Mouse (Mus musculus) gastrocnemius, postnatal 4 days (tissue): ENCODE results near the gene Pde8a. TPM values are rescaled to one million over a fixed set of nuclear protein-coding genes. Genes with fewer than 3 reads are reported as not detected.

Source experiments
- DNase-seq, 2 experiments: peaks; one replicate each; pipeline ENCODE4 v3.0.0; 2021 to 2022; ENCODE audit warnings: low spot score in 2 of 2, mixed read lengths in 2 of 2
- total RNA-seq, 2 experiments: library from RNA; stranded (reverse); gene quantifications; 2 replicates each; pipeline ENCODE4 v1.2.3; 2021

The Pde8a gene
- total RNA-seq, 2 experiments from 2014 or later: 11.1 to 11.7 TPM

DNA sequence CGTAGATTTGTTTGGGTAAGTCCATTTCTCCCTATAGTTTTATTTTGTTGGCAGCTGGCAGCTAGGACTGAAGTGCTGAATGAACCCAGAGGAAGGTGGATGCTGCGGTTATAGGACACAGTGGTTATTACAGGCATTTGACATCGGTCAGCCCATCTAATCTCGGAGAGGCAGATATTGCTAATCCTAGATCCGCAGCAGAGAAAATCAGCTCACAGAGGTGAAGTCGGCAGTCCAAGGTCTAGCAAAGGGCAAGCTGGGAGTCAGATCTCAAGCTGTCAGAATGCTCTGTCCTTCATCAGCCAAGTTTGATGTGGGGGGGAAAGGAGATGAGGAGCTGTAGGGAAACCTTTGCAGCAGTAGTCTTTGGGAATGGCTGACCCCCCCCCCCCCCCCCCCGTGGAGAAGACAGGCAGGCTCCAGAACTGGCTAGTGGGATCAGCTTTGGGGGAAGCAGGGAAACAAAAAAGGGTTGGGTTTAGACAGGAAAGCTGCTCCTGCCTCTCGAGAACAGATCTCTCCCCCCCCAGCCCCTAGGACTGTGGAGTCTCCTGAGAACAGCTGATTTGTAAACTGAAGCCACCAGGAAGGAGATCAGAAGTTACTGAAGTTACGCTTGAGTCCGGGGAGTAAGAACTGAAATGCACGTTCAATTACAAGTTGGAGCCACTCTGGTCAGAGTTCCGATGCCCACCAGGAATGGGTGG lies 3.3 kb upstream of the Pde8a start:
- DNase-seq: no peak

DNA sequence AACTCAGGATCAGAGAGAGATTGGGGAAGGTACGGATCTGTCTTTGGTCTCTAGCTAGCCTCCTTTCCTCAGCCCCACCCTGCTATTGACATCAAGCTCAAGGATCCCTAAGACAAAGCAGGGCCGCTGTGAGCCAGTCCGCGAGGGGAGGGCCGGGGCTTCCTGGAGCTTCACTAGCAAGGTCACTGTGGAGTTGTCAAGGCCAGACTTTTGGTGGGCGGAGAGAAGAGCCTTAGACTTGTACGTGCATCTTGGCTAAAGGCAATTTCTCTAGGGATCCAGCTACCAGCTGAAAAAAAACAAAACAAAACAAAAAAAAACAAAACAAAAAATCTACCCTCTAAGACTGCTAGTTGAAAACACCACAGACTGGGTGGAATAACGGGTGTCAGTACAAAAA lies 1.6 kb upstream of the Pde8a start:
- DNase-seq: no peak

DNA sequence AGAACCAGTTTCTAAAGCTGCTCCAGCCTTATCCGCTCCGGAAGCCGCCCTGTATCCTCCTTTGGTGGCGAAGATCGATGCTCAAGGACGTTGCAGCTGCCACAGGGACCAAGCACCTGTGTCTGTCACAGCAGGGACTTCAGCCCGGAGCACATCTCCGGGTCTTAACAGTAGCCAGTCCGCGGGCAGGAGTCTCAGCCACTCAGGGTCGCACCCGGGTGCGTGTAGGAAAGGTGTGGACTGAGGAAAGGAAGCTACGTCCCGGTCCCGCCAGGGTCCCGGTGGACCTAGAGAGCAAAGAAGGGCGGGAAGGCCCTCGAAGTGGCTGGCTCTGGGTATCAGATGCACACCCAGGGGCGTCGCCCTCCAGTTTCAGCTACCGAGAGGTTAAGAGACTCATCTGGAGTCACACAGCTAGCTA lies 1.1 kb upstream of the Pde8a start:
- peak in 1 of 2 experiments; percentile 39 for DNase-seq

DNA sequence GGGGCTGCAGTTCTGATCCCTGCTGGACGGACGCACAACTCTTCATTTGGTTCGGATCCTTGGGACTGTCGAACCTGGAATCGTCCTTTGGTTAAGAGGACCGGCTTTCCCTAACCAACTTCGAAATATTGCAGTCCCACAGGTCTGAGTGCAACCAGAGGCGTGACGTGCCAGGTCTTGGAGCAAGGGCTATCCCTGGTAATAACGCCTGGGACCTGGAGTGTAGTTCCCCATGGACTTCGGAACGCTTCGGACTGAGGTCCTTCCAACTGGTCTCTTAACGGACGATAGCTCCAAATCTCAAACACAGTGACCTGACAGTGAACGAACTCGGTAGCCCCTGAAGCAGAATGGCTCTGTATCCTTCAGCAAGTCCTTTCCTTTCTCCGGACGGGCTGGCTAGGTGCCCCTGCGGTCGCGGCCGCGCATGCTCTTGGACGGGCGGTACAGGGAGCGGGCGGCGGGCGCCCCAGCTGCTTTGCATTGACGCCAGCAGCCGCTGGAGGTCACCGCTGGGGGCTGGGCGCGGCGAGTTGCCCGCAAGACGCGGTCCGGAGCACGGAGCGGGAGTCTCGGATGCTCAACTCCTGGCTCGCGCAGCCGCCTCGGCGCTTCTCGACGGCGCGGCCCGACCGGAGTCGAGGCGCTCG lies 574 bp upstream of the Pde8a start:
- peak; percentile 92 to 93 for DNase-seq

DNA sequence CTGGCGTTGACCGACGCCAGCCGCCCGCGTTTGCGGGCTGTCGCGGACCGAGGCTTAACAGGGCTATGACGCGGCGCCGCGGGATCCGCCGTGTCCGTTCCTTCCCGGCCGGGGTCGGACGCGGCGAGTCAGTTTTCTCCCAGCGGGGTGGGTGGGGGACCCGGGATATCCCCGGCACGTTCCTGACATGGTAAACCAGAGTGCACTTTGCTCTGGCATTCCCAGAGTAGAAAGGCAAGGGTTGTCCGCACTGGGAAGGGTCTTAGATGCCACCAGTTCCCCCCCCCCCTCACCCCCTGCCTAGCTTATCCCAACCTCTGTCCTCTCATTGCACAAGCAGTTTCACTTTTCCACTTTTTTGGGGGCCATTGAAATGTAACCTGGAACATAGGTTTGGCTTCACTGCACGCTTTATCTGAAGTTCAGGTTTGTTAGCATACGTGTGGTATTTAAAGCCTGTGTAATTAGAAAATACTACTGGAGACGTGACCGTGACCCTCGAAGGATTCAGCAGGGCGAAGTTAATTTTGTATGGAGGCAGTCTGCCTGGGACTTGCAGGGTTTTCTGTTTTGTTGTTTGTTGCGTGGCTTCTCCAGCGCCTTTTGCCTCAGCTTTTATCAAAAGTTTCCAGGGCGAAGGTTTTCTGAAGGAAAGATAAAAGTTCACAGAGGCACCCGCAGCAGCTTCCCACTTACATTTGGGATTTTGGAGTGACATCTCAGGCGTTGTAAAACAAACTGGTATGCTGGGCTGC lies 934 bp downstream of the Pde8a start:
- peak in 1 of 2 experiments; percentile 33 for DNase-seq

DNA sequence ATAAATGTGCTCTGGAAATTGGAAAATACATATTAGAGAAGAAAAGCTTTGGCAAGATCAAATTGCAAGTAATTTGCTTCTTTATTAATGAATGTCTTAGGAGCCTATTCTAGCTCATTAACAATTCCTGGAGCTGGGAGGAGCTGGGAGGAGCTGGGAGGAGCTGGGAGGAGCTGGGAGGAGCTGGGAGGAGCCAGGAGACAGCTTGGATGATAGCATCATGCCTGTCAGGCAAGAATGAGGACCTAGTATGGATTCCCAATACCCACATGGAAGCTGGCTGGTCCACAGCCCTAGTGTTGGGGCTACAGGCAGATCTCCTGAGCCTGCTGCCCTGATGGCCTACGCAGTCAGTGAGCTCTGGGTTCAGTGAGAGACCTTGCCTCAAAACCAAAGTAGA lies 2.6 kb downstream of the Pde8a start:
- DNase-seq: no peak

DNA sequence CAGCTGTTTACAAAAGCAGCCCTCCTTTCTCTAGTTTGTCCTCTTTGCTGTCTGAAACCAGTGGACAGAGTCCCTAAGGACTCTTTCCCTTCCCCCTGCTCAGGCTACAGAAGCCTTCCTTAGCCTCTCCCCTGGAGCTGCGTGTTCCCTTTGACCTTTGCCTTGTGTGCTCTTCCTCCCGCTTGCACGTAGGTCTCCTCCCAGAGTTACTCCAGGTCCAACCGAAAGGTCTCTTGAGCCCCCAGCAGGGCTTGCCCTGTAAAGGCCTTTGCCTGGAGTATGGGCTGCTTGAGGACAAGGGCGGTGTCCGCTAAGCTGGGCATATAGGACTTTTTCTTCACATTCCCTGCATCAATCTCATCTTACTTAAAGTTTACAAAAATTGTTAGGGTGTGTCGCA lies 5.9 kb downstream of the Pde8a start:
- DNase-seq: no peak

DNA sequence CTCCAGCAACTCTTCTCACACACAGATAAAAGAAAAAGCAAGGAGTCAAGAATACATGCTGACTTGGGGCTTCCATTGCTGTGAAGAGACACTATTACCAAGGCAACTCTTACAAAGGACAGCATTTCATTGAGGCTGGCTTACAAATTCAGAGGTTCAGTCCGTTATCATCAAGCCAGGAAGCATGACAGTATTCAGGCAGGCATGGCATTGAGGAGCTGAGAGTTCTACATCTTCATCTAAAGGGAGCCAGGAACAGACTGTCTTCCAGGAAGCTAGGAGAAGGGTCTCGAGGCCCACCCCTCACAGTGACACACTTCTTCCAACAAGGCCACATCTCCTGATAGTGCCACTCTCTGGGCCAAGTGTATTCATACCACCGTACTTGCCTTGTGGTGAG lies 7.0 kb downstream of the Pde8a start:
- DNase-seq: no peak

DNA sequence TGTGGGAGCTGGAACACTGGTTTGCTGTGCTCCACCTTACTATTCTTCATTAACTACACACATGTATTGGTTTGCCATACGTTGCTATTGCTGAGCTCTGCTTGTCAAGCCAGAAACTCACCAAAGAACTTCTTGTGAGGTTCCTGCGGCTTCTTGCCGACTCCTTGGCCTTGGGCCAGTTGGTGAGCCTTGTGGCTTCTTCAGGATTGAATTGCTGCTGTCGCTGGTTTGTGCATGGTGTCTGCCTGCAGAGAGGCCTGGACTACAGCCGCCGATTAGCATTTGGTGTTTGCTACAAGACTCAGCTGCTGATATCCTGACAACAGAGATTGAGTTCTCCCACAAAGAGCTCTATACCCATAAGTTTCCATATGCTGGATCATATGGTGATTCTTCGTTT lies 10.9 kb downstream of the Pde8a start:
- DNase-seq: no peak

DNA sequence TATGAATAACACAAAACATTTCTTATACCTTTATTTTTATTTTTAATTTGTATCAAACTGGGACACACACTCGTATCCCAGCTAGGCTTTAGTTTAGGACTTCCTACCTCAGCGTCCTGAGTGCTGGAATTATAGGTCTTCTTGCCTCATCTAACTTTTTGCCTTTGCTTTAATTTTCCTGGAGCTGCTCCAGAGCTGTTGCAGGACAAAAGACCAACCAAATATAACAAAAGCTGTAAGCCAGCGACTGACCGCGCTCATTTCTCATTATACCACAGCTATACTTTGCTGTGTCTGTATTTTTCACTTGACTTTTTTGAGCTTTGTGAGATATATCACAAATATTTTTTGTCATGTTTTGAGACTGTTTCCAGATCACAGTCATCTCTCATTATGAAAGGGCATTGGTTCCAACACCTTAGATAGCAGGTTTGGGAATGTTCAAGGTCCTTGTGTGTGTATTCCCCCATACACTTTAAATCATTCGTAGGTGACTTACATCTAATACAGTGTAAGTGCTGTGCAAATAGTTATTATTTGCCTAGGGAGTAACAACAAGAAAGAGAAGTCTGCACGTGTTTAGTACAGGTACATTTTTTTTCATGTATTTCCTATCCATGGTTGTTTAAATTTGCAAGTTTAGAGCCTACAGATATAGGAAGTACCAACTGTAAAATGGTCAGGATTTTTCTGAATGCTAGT lies 16.8 kb downstream of the Pde8a start:
- DNase-seq: no peak

DNA sequence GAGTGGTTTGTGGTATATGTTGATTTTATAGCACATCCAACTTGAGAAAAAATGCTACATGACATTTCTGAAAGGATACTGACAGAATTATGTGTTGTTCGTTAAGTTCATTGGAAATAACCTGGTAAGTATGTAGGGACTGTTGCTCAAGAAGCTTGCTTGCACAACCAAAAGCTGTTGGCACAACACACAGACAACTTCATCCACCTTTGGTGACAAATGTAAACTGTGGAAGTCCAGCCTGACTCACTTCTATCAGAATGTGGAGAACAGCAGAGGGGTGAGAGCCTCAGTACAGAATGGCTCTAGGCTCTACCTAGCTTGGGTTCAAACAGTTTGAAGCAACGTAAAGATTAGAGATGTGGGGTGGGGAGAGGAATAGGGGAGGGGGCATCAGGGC lies 19.3 kb downstream of the Pde8a start:
- DNase-seq: no peak

DNA sequence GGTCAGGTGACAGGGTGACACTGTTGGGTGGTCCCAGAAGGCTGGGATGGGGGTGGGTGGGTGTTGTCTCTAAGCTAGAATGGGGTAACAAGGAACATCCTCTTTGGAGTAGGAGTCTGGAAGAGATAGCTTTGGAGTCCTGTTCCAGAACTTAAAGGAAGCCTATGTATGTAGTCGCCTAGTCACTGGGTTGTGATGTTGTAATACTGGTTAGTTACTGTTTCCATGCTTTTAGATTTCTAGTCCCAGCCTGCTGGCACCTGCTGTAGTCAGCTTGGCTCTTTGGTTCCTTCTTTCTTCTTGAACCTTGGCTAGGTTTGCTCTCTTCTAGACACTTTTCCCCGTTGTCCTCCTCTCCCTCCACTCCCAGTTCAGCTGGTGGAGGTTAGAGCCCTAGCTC lies 21.7 kb downstream of the Pde8a start:
- DNase-seq: no peak

DNA sequence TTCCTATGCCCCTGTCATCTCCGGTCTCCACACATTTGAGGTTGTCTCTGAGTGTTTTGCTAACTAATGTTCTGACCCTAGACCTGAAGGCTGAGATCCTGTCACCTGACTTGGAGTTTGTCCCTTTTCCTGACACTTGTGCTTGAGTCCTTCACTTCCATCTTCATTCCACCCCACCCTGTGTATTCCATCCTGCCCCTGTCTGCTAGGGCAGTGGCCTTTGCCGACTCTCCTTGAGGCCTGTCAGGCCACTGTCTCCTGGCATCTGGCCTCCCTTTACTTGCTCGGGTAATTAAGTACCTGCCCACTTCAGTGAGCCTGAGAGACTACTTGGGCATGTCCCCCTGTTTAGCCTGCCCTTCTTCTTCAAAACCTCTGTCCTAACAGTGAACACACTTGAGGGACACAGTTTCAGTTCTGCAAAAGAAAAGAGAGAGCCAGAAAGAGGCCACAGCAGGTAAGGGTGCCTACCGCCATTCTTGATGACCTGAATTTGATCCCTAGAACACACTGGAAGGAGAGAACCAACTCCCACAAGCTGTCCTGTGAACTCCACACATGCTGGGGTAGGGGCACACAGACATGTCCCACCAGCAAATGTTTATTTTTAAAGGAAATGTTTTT lies 22.3 kb downstream of the Pde8a start:
- no peak for DNase-seq

DNA sequence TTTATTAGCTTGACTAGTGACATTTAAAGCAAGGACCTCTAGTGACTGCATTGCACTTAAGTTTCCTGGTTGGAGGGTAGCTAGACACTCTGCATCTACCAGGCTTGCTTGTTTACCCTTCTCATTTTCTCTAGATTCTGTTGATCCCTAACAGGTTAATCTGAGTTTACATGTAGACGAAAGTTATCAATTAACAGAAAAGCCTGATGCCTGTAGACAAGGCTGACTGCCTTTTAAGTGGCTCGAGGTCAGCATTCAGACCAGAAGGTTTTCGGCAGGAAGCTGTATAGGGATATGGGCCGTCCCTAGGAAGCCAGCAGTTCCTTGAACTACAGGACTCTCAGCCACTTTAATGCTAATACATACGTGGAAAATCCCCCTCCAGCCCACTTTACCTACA lies 30.0 kb downstream of the Pde8a start:
- DNase-seq: no peak

DNA sequence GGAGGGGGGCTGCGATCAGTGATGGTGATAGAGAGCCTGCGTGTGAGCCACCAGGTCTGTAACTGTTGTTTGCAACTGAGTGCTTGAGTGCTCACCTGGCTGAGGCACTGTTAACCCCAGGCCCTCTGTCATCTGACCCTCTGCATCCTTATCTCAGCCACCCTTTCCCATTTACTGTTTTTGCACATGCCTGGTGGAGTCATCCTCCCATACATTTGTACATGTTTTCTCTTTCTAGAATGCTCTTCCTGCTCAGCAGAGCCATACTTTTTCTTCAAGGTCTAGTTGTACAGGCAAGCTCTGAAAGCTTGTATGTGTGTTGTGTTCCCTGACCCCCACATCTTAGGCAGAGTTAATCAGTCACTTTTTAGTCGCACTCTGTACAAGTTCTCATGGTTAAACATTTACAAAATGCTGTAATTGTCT lies 36.5 kb downstream of the Pde8a start:
- no peak for DNase-seq

DNA sequence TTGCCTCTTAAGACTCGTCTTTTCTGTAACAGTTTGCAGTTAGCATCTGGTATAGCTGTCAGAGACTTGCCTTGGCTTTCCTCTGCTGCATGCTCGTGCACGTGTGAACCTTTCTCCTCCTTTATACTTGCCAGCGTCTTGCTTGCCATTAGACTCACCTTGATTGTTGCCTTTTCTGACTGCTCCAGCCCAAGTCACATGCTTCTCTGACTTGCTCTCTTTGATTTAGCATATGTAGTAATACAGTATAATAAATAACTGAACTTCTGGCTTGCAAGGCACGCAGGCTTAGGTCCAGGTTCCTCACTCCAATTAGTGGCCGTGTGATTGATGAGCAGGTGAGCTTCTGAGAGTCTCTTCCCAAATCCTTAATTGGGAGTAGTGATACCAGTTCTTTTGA lies 37.2 kb downstream of the Pde8a start:
- no peak for DNase-seq

DNA sequence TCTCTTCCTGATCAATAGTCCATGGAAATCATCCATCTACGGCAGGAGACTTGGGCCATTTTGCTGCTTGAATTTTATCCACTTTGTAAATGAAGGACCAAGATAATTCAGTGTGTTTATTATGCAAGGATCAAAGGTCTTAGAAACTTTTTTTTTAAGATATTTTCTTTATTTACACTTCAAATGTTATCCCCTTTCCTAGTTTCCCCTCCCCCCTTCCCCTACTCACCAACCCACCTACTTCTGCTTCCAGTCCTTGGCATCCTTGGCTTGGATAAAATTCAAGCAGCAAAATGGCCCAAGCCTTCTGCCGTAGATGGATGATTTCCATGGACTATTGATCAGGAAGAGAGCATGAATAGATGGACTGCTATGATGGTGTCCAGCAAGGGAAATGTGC lies 38.1 kb downstream of the Pde8a start:
- DNase-seq: no peak

DNA sequence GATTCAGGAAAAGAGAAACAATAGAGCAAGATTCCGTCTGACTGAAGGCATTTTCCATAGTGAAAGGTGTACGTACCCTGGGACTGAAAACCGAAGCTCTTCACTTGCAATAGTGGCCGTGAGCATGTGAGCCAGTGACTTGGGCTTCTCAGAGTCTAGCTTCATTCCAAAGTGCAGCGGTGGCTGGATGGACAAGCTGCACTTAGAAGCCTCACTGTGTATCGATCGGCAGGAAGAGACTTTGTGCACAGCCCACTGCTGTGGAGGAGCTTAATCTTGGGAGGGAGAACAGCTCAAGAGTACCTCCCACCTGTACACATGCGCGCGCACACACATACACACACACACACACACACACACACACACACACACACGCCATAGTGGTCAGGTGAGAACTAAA lies 39.9 kb downstream of the Pde8a start:
- DNase-seq: no peak

DNA sequence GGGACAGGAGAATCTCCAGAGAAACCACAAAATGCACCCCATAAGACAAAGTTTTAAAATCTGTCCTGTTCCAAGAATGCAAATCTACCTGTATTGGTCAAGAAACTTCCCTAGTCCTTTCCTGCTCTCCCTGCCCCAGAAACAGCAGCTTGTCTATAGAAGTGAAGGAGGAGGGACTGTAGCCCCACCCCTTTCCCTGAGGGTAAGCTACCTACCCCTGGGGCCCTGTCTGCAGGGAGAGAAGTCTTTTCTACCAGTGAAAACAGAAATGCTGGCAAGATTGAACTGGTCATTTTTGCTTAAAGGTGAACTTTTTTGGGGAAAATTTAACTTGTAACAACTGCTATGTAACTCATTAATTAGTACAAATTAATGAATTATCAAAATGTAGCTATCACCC lies 41.2 kb downstream of the Pde8a start:
- no peak for DNase-seq

DNA sequence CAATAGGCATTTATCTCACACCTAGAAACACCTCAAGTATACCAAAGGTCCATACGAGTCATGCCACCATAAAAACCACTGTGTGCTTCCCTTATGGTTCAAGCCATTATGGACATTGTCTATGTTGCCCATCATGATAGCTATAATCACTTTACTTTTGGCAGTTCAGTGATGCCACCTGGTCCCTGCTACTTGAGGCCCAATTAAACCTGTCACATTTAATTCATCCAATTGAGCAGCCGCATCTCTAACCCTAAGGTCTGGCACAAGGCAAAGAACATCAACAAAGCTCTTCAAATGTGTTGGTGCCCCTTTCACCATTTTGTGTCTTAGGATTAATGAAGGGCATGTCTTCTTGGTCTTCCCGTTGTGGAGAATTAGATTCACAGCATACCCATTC lies 42.1 kb downstream of the Pde8a start:
- DNase-seq: no peak

DNA sequence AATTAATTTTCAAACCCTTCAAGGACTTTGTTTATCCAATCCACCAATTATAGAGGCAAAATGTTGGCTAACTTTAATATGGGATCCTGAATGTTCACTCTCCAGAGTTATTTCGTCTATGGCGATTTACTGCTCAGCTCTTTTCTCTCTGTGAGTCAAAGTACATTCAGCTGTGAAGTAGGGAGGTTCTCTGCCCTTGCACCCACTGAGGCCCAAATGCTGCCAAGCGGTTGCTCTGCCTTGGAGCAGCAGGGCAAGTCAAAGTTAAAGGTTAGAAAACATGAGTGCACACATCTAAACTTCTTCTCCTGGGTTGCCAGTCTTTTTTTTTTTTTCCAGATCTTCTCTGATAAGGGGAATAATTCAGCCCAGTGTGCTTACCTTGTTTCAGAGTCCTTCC lies 43.4 kb downstream of the Pde8a start:
- no peak for DNase-seq
